Mouse (Mus musculus) embryo, embryonic 10.5 days (tissue): ENCODE data around the gene Opn4.

Experiments
- DNase-seq: peaks from one replicate; pipeline ENCODE4 v3.0.0-alpha.2; 2015; ENCODE audit warnings: low spot score

Gene Opn4

GRCm38 (mm10) chr14:34590743-34591675, 8.9 kb downstream of the Opn4 start:
- DNase-seq, result peak; percentile 22

GRCm38 (mm10) chr14:34590017-34590570, 9.8 kb downstream of the Opn4 start:
- no peak for DNase-seq

- DNase-seq, result no peak
Observed at GRCm38 (mm10) chr14:34589185-34589713, 10.7 kb downstream of the Opn4 start.

GRCm38 (mm10) chr14:34588498-34588897, 11.4 kb downstream of the Opn4 start, which contains the start of gene Ldb3:
Gene Ldb3 (minus strand): TSS chr14:34588682.
- no peak for DNase-seq

GRCm38 (mm10) chr14:34588005-34588404, 11.9 kb downstream of the Opn4 start:
- DNase-seq, result no peak

- no peak for DNase-seq
Observed at GRCm38 (mm10) chr14:34586871-34587270, 13.1 kb downstream of the Opn4 start.

GRCm38 (mm10) chr14:34585358-34586105, 14.4 kb downstream of the Opn4 start:
- no peak for DNase-seq

- DNase-seq, result no peak
Observed at GRCm38 (mm10) chr14:34582740-34583427, 17.1 kb downstream of the Opn4 start.

- DNase-seq, result no peak
Observed at GRCm38 (mm10) chr14:34576858-34577257, 23.1 kb downstream of the Opn4 start.

GRCm38 (mm10) chr14:34574068-34574467, 25.9 kb downstream of the Opn4 start:
- no peak for DNase-seq

- no peak for DNase-seq
Observed at GRCm38 (mm10) chr14:34573348-34573913, 26.5 kb downstream of the Opn4 start.

- DNase-seq, result no peak
Observed at GRCm38 (mm10) chr14:34571610-34572387, 28.1 kb downstream of the Opn4 start.

GRCm38 (mm10) chr14:34570903-34571302, 29.0 kb downstream of the Opn4 start:
- no peak for DNase-seq

GRCm38 (mm10) chr14:34570294-34570693, 29.6 kb downstream of the Opn4 start:
- peak; percentile 90 for DNase-seq

- DNase-seq, result peak; percentile 18
Observed at GRCm38 (mm10) chr14:34569534-34570194, 30.3 kb downstream of the Opn4 start.

- no peak for DNase-seq
Observed at GRCm38 (mm10) chr14:34568626-34569025, 31.3 kb downstream of the Opn4 start.

GRCm38 (mm10) chr14:34567697-34568096, 32.2 kb downstream of the Opn4 start:
- no peak for DNase-seq

- DNase-seq, result no peak
Observed at GRCm38 (mm10) chr14:34566530-34566929, 33.4 kb downstream of the Opn4 start.

GRCm38 (mm10) chr14:34565711-34566110, 34.2 kb downstream of the Opn4 start:
- DNase-seq, result no peak

GRCm38 (mm10) chr14:34564646-34565045, 35.3 kb downstream of the Opn4 start:
- no peak for DNase-seq
